Mouse (Mus musculus) heart, postnatal 0 days (tissue): ENCODE measurements around the gene Dhx16.

ENCODE experiments used
- CTCF ChIP-seq: IDR thresholded peaks from 2 replicates; pipeline ENCODE4 v1.5.1; 2016; ENCODE audit warnings: antibody characterized with exemption, control low read depth, low read depth
- EP300 ChIP-seq: IDR thresholded peaks from 2 replicates; pipeline ENCODE4 v1.6.1; 2016; ENCODE audit warnings: antibody characterized with exemption, low read depth

DNA sequence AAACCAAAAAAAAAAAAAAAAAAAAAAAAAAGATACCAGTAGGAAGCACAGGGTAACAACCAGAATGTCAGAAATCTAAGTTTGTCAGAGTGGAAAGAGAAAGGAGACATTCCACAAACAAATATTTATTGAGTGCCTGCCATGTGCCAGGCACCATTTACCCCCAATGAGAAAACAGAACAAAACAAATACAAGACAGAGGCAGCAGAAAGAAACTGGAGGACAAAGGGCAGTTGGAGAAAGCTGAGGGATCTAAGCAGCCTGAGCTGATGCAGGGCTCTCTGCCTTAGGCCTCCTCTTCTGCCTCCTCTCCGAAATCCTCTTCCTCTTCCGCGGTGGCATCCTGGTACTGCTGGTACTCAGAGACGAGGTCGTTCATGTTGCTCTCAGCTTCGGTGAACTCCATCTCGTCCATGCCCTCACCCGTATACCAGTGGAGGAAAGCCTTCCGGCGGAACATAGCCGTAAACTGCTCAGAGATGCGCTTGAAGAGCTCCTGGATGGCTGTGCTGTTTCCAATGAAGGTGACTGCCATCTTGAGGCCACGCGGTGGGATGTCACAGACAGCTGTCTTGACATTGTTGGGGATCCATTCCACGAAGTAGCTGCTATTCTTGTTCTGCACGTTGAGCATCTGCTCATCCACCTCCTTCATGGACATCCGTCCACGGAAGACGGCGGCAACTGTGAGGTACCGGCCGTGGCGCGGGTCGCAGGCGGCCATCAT is 44.8 kb upstream of the Dhx16 start:
- TF ChIP-seq CTCF (no peak), EP300 (no peak)
